Mouse (Mus musculus): ENCODE measurements around the gene Ms4a4c.
A peak's percentile ranks its signal among the peaks of the same experiment; 100 is the strongest.
"Not testable (repeated sequence)": the region's sequence is repeated elsewhere in the genome, so short reads cannot be mapped to it uniquely, and the experiment has no call there.

Ms4a4c gene

DNA sequence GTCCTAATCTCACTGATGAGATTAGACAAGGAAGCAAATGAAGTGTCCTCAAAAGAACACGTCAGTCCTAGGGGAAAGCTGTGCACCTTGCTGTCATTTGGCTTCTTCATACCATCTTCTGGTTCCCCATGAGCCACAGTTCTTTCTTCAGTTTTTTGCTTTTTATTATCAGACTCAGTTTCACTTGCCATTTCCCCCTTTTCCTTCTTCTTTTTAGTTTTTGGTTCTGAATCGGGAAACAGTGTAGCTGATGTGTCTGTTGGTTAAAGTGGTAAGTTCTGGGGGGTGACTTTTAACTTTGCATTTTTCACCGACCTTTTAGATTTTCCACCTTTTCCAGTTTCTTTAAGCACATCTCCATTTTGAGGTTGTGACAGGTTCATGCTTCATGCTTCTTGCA, at the start of gene Ms4a4c:
Ms4a4c (plus strand) TSS at position 244 of the 400 bp plus-strand sequence.
- no peak for DNase-seq (ENCODE audit: low spot score)

DNA sequence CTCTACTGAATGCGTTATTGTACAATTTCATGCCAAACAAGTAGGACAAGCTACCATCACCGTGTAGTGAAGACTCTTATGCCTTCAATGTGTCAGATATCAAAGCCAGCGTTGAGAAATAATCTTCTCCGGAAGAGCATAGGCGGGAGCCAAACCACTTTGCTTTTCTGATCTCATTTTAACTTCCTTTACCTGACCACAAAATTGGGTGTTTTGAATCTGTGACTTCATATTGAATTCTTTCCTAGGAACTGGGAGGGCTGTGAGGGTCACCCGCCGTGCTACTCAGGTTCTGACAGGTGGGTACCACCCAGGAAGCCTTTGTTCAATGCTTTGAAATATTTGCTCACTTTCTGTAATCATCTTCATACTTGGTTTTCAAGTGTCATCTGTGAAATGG, 48.8 kb upstream of the Ms4a4c start:
- DNase-seq (ENCODE audit: low spot score), result peak; percentile 91

DNA sequence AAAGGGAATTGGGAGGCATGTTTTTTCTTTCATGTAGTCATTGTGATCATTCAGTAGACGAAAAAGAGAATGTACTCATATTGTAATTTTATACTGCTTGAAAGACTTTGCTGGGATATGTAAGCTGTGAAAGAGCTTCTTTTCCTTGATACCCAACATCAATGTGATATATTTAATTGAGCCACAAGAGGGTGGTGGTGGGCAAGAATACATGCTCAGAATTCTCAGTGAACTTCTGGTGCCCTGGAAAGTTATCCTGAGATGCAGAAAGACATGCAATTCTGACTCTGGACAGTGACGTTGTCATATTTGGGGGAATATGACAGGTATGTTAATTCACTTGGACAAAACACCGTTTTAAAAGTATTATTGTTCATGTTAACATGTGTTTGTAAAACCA, 44.5 kb upstream of the Ms4a4c start:
- DNase-seq (ENCODE audit: low spot score), result peak; percentile 58

DNA sequence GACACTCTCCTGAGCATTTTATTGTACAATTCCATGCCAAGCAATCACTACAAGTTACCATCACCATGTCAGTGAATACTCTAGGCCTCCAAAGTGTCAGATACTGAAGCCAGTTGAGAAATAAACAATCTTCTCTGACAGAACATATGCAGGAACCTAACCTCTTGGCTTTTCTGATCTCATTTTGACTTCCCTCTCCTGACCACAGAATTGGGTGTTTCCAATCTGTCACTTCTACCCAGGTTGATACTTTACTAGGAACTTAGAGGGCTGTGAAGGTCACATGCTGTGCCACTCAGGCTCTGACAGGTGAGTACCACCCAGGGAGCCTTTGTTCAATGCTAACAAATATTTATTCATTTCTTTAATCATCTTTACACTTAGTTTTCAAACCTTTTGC, 42.6 kb upstream of the Ms4a4c start:
- DNase-seq (ENCODE audit: low spot score), result peak; percentile 90

DNA sequence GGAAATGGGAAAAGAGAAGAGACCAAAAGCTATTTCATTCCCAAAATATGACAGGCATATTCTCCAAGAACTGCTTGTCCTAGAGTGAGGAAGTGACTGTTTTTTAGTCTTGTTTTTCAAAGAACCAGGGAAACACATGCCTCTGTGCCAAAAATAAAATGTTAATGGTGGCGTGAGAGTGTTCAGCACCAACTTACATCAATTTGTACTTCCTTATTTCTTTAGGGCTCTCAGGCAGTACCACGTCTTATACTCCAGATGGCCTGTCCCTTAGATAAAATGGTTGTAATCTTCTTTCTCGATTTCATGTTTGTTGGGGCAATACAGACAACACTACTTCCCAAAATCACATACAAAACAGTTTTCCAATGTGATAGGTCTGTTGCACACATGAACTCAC, 36.3 kb upstream of the Ms4a4c start:
- DNase-seq (ENCODE audit: low spot score), result no peak

DNA sequence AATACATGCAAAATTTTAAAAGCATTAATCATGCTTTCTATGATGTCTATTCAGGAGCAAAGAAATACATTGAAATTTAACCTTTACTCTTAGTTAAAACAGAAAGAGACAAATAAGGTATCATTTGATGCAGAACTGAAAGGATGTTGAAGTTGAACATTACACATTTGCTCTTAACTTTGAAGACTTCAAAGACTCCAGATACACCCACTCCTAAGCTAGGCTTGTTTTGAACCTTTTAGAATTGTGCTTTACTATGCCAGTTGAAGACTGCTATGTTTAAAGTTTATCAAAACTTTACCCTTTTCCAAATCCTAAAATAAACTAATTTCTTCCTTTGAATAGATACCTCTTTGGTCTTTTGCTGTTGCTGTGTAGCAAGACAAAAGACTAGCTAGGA, 33.4 kb upstream of the Ms4a4c start:
- no peak for DNase-seq (ENCODE audit: low spot score)

DNA sequence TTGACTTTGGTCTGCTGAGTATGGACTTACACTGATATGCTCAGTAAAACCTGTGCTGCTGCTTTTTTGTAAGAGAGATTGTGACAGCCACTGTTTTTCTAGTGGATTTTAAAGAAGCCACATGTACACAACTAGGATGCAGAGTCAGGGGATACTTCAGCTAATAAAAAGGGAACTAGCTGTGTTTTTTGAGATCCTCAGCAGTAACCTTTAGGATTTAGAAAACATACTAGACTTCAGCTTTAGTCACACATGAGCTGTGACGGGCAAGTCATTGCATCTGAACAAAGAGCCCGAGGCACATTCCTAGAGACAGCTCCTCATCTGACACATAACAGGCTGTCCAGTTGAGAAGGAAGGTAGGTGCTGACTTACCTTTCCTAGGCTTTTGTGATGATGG, 29.3 kb upstream of the Ms4a4c start, which contains the start of gene Ms4a4a:
Ms4a4a (plus strand) TSS at position 251 of the 400 bp plus-strand sequence.
- DNase-seq (ENCODE audit: low spot score), result no peak

DNA sequence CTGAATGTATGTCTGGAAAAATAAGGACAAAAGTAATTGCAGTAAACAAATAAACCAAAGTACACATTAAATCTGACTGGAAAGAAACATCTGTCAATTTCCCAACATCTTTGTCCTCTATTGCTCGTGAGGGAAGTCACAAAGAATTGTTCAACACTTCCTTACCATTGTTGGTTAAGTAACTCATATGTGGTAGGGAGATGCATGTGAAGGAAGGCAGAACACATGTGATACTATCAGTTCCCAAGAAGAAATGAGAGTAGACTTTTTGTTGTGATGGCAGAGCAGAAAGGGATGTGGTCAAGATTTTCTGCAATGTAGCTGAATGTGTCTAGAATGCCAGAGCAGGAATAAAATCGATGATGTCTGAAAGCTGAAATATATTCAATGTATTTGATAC, 28.2 kb upstream of the Ms4a4c start:
- DNase-seq (ENCODE audit: low spot score), result no peak

DNA sequence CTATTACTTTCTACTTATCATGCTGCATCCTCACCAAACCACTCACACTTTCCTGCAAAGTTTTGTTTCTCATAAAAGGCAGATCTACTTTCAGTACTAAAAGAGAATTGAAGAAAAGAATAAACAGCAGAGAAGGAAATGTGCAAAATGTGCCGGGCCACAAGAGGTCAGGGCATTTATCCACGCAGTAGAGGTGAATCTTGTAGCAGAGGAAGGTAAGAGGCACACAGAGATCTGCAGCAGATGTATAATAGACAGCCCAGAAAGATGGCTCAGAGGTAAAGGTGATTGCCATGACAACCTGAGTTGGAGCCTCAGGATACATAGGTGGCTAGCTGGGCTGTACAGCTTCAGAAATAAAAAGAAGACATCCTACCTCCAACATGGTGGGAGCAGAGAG, 17.5 kb upstream of the Ms4a4c start:
- peak; percentile 68 for DNase-seq (ENCODE audit: low spot score)

DNA sequence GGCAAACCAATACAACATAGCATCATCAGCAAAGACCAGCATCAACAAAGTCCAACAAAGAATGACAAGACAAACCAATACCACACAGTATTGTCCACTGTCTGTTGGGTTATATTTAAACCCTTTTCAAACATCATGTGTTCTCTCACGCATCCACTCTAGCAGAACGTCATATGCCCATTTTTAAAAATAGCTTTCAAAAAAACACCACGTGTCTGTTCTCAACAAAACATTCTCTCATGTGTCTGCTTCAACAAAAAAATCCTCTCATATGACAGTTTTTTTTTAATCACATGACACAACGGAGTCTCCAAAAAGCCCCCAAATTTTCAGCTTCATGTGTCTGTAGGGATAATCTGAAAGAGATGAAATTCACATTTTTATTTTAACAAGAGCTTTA, 16.9 kb upstream of the Ms4a4c start:
- DNase-seq (ENCODE audit: low spot score), result peak; percentile 36

DNA sequence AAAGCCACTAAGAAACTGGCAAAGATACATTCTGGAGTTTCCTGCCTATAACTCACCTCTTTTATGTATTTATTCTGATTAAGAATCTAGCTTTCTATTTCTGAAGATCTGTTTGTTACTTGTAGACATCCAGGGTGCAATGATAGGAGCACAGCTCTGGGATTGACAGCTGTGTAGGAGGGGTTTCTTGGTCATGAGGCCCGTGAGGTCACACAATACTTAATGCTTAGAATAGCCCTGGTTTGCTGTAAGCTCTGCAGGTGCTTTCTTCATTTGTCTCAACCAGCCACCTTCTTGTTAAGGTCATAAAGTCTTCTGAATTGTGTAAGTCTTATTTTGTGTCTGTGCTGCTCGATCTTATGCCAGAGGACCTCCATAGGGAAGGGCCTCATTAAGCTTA, 15.6 kb upstream of the Ms4a4c start:
- DNase-seq (ENCODE audit: low spot score), result no peak

DNA sequence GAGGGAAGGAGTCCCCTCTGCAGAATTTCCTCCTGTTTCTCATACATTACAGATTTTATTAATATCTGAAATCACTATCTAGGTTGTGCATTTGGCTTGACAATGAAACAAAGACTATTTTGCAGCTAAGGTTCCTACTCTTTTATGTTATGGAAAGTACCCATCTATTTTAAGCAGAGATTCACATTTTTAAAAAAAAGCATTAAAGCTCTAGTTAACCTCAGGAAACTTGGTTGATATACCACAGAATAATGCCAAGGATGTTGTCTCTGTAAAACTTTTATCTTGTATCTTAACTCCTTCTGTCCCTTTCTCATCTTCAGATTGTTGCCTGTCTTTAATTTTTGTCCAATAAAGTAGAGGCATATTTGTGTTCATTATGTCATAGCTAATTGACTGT, 8.8 kb upstream of the Ms4a4c start:
- DNase-seq (ENCODE audit: low spot score), result no peak

DNA sequence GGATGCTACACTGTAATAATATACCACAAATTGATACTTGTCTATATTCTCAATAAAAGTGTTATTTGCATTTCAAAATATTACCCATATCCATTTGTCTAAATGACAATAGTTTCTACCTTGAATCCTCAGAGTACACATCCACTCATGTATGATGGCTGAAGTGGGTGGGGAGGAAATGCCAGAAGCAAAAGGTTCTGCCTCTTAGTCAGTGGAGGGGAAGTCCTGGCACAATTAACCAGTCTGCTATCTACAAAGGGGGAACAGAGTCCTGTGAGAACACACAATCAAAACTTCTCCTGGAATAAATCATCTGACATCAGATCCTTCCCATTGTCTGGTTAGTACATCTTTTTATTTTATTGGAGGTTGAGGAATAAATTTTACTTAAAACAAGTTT, 2.9 kb downstream of the Ms4a4c start:
- peak; percentile 53 for DNase-seq (ENCODE audit: low spot score)

DNA sequence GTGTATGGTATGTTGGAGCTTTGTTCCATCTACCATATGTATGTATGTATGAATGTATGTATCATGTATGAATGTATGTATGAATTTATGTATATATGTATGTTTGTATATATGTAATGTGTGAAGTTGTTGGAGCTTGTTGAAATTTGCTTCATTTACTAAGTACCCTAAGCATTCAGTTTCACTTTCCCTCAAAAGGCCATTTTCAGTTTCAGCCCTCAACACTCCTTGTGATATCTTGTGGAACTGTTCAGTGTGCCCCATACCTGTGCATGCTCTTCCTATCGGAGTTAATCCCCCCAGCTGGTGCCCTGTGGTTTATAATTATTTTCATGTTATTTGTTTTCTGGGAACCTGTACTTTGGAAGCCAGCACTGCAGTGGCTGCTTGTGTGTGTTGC, 4.0 kb downstream of the Ms4a4c start:
- DNase-seq (ENCODE audit: low spot score), result no peak

DNA sequence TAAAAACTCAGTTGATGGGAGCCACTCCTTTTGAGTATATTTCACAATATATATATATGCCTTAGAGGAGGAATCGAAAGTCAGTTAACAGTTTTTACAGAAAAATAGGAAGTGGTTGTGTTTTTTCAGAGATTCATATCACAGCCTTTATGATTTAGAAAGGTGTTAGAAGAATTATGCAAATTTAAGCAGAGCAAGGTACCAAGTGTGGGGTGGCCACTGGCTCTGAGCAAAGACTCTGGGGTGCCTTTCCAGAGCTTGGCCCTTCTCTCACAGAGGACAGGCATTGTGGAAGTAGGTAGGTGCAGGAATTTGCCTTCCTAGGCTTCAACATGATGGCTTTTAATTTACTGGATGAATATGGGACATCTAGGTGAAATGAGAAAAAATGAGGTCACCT, 7.1 kb downstream of the Ms4a4c start:
- peak; percentile 40 for DNase-seq (ENCODE audit: low spot score)

DNA sequence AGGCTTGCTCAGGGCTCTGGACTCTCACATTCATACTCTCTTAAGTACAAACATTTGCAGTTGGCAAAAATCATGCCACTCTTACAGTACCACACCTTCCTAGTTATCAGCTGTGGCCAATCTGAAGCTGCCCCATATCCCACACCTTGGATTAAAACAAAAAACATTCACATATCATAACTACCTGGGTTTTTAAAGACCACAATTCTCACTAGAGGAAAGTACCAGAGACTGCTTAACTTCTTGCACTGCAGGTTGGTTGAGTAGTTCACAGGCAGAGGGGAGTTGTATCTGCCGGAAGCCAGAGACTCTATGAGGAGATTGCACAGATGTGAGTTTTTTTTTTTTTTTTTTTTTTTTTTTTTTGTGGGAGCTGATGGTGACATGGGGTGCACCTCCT, 9.5 kb downstream of the Ms4a4c start:
- peak; percentile 31 for DNase-seq (ENCODE audit: low spot score)

DNA sequence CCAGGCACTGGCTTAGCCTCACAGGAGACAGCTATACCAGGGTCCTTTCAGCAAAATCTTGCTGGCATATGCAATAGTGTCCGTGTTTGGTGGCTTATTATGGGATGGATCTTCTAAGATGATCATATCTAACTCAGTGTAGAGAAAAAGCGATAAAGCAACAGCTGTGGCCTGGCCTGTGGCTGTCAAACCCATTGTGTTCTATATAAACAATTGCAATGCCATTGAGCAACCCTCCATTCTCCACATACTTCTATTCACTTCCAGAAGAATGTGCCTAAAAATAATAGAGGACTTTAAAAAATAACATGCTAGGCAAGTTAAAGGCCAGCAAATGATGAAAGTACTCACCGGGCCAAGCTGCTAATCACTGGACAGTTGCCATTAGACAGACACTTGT, 11.0 kb downstream of the Ms4a4c start:
- no peak for DNase-seq (ENCODE audit: low spot score)

DNA sequence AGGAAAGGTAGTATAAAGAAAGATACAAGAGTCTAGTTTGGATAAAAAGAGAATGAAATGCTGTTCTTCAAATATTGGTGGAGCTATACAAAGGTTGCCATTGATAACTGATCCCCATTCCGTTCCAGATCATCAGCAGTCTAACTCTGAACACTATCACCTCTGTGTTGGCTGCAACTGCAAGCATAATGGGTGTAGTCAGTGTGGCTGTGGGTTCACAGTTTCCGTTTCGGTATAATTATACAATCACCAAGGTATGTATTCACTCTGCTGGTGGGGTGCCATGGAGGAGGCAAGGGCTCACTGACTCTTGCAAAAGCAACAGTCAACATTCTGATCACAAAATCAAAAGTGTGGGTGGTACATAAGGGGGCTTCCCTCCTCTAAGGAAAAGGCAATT, 14.3 kb downstream of the Ms4a4c start:
- DNase-seq (ENCODE audit: low spot score), result not testable (repeated sequence)

DNA sequence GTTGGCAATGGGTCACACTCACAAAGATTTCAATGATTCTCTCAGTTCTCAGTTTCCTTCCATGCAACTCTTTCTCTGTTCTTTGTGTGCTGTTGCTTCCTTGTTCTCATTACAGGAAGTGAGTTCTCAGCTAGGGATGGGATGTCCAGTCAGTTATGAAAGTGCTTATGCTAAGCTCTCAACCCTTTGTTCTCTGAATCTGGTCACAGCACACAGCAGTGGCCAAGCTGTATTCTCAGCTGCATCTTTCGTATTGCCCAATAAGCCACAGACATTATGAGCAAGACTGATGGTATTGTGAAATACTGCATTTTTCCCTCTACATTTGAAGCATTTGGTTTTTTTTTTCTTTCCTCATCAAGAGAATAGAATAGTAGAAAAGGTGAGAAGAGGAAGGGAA, 26.6 kb downstream of the Ms4a4c start:
- not testable (repeated sequence) for DNase-seq (ENCODE audit: low spot score)

DNA sequence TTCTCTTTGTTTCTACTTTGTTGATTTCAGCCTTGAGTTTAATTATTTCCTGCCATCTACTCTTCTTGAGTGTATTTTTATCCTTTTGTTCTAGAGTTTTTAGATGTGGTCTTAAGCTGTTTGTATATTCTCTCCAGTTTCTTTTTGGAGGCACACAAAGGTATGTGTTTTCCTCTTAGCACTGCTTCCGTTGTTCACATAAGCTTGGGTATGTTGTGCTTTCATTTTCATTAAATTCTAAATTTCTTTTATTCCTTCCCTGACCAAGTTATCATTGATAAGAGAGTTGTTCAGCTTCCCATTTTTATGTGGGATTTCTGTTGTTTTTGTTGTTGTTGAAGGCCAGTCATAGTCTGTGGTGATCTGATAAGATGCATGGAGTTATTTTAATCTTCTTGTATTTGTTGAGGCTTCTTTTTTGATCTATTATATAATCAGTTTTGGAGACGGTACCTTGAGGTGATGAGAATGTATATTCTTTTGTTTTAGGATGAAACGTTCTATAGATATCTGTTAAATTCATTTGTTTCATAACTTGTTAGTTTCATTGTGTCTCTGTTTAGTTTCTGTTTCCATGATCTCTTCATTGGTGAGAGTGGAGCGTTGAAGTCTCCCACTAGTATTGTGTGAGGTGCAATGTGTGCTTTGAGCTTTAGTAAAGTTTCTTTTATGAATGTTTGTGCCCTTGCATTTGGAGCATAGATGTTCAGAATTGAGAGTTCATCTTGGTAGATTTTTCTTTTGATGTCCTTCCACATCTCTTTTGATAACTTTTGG, 30.7 kb downstream of the Ms4a4c start:
- peak; percentile 41 for DNase-seq (ENCODE audit: low spot score)

DNA sequence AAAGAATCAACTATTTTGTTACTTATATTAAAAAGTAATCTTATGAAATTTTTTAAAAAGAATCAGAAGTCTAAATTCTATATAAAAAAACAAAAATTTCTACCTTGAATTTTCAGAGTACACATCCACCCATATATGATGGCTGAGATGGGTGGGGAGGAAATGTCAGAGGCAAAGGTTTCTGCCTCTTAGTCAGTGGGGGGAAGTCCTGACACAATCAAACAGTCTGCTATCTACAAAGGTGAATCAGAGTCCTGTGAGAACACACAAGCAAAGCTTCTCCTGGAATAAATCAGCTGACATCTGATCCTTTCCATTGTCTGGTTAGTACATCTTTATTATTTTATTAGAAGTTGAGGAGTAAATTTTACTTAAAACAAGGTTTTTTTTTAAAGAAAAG, 38.8 kb downstream of the Ms4a4c start, which contains the start of gene Ms4a4b:
Ms4a4b (plus strand) TSS at position 216 of the 400 bp plus-strand sequence.
- DNase-seq (ENCODE audit: low spot score), result peak; percentile 76

DNA sequence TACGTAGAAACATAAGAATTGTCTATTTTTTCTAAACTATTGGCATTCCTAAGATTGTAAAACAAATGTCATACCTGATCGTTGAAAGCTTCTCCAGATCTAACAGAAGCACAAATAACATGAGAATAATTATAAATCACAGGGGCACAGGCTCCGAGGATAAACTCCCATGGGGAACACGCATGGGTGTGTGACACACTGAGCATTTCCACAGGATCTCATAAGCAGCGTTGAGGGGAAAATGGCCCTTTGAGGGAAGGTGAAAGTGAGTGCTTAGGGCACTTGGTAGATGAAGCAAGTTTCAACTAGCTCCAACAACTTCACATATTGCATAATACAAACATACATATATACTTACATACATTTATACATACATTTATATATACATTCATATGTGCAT, 39.4 kb downstream of the Ms4a4c start:
- no peak for DNase-seq (ENCODE audit: low spot score)

DNA sequence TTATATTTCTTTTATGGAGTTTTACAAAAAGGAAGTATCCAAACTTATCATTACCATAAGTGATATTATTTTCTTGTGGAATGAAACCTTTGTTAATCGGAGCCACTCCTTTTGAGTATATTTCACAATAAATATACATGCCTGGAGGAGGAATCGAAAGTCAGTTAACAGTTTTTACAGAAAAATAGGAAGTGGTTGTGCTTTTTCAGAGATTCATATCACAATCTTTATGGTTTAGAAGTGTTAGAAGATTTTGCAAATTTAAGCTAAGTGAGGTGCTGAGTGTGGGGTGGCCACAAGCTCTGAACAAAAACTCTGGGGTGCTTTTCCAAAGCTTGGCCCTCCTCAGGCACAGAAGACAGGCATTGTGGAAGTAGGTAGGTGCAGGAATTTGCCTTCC, 42.7 kb downstream of the Ms4a4c start:
- DNase-seq (ENCODE audit: low spot score), result no peak

DNA sequence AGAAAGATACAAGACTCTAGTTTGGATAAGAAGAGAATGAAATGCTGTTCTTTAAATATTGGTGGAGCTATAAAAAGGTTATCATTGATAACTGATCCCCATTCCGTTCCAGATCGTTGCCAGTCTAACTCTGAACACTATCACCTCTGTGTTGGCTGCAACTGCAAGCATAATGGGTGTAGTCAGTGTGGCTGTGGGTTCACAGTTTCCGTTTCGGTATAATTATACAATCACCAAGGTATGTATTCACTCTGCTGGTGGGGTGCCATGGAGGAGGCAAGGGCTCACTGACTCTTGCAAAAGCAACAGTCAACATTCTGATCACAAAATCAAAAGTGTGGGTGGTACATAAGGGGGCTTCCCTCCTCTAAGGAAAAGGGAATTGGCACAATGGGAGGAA, 54.5 kb downstream of the Ms4a4c start:
- not testable (repeated sequence) for DNase-seq (ENCODE audit: low spot score)
